Mouse (Mus musculus): ENCODE measurements around the gene Scd3. TPM values are rescaled to one million over a fixed set of nuclear protein-coding genes. Genes with fewer than 3 reads are reported as not detected.

Scd3 gene
- polyA plus RNA-seq, 1 experiment from 2014 or later = 6.6 TPM

GRCm38 (mm10) chr19:44192342-44192741 lies 10.7 kb upstream of the Scd3 start, which contains the start of gene Pkd2l1:
Pkd2l1 (minus strand) TSS chr19:44192442.
- 37% methylated on average over 3 of the region's 3 CpGs for WGBS
- no peak for ATAC-seq
- H3K27me3 ChIP-seq (replicated peaks; ENCODE audit: control insufficient read depth, insufficient read depth, low read length) = no peaks in the 10 kb centered on the region
- H3K4me3 ChIP-seq (ENCODE audit: low read length) = no peak within 1 kb of the TSS
- no peaks in the 10 kb centered on the region for H3K9me3 ChIP-seq (ENCODE audit: control insufficient read depth, low read length)
- H3K36me3 ChIP-seq (ENCODE audit: control insufficient read depth, insufficient read depth, low read length) = no peaks in the 10 kb centered on the region
- no peaks in the 10 kb centered on the region for H3K4me1 ChIP-seq (ENCODE audit: control insufficient read depth, insufficient read depth, low read depth, low read length)
- no peak within 1 kb of the TSS for H3K4me2 ChIP-seq (ENCODE audit: low read length)
- H3K9ac ChIP-seq (ENCODE audit: low read depth, low read length) = no peak within 1 kb of the TSS
- H3K27ac ChIP-seq (ENCODE audit: low read depth, low read length) = no peak within 1 kb of the TSS

DNA sequence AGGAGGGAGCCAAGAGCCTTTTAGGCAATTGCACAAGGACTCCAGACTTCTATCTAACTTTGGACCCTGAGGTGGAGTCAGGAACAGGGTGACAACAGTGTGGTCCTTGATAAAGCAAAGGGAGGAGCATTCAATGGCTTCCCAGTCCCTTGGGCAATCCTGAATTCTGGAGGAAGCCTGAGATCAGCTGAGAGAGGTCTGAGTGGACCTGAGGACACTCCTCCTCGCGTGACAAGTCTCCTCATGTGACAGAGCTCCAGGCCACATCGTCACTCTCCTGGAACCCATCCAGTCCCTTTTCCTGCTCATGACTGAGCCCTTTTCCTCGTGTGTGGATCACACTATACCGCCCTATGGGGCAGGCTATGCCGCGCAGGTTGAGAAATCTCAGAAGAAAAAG lies 9.2 kb upstream of the Scd3 start:
- no peaks in the 10 kb centered on the region for H3K27me3 ChIP-seq (replicated peaks; ENCODE audit: control insufficient read depth, insufficient read depth, low read length)
- ATAC-seq = no peak
- H3K4me1 ChIP-seq (ENCODE audit: control insufficient read depth, insufficient read depth, low read depth, low read length) = no peaks in the 10 kb centered on the region
- no peak overlapping the region for H3K9ac ChIP-seq (ENCODE audit: low read depth, low read length)
- H3K9me3 ChIP-seq (ENCODE audit: control insufficient read depth, low read length) = no peaks in the 10 kb centered on the region
- H3K36me3 ChIP-seq (ENCODE audit: control insufficient read depth, insufficient read depth, low read length) = no peaks in the 10 kb centered on the region
- H3K4me3 ChIP-seq (ENCODE audit: low read length) = no peak overlapping the region
- H3K4me2 ChIP-seq (ENCODE audit: low read length) = no peak overlapping the region
- no peak overlapping the region for H3K27ac ChIP-seq (ENCODE audit: low read depth, low read length)
- 86% methylated on average over 7 of the region's 7 CpGs for WGBS

DNA sequence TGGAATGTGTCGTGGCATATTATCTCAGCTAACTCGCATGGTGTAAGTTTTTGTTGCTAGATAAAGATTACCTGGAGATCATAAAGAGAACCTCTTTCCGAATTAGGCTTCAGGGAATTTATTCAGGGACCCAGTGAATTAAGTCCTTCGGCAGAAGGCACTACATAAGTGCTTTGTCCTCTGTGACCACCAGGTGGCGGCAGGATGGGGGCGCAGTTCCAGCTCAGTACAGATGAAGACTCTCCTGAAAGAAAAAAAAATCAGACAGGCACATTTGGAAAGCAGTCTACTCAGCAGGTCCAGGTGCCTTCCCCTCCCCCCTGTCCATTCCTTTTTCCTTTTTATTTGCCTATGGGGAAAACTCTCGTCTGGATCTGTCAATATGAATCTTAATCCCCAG lies 7.9 kb upstream of the Scd3 start:
- Histone ChIP-seq H3K36me3 (ENCODE audit: control insufficient read depth, insufficient read depth, low read length) (no peaks in the 10 kb centered on the region), H3K4me3 (ENCODE audit: low read length) (no peak overlapping the region), H3K27ac (ENCODE audit: low read depth, low read length) (no peak overlapping the region), H3K27me3 (replicated peaks; ENCODE audit: control insufficient read depth, insufficient read depth, low read length) (no peaks in the 10 kb centered on the region), H3K4me1 (ENCODE audit: control insufficient read depth, insufficient read depth, low read depth, low read length) (no peaks in the 10 kb centered on the region), H3K9ac (ENCODE audit: low read depth, low read length) (no peak overlapping the region), H3K4me2 (ENCODE audit: low read length) (no peak overlapping the region), H3K9me3 (ENCODE audit: control insufficient read depth, low read length) (no peaks in the 10 kb centered on the region)
- peak; percentile 79 for ATAC-seq
- WGBS = 6% methylated on average over 7 of the region's 7 CpGs

DNA sequence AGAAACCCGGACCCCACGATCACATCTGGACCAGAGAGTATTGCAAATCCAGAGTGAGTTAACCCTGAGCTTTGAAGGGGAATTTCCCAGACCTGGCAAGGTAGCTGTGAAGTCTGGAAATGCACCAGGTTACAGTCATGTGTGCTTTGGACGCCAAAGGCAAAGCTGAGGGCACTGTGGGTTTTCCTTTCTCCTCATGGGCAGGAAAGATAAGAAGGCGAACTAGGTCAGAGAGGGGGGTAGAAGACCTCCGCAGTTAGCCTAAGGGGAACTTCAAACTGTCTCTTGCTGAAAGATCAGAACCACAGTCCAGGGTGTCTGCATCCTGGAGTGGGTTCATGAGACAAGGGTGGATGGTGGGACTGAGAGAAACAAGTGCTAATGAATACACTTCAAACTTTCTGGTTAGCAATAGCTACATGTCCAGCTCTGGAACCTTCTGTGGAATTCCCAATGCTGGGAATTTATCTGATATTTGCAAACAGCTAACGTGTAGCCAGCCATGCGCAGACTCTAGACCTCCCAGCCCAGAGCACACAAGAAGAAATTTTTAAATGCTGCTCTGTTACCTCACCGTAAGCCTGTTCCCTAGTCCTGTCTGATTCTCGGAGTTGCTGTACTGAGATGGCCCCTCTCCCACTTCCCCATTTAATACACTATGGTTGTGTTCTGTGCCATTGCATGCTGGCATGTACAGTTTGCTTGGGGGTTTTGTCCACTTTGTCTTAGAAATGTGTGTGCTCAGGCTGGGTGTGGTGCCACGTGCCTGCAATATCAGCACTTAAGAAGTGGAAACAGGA lies 5.8 kb upstream of the Scd3 start:
- no peak overlapping the region for H3K4me3 ChIP-seq (ENCODE audit: low read length)
- no peak for ATAC-seq
- WGBS = 88% methylated on average over 10 of the region's 10 CpGs

DNA sequence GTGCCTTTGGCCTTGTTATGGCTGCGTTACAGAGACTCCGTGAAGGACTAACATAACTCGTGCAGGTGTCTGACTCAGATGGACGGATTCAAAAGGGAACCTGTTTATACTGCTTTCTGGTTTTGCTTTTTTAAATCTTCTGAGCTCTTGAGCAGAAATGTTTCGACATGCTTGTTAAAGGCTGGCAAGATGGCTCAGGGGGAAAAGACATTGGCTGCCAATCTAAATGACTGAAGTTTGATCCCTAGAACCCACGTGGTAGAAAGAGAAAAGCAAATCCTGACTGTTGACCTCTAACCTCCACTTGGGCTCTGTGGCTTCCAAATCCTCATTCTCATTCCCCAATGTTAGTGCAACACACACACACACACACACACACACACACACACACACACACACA lies 4.6 kb upstream of the Scd3 start:
- Histone ChIP-seq H3K4me3 (ENCODE audit: low read length) (no peak overlapping the region), H3K27me3 (replicated peaks; ENCODE audit: control insufficient read depth, insufficient read depth, low read length) (no peaks in the 10 kb centered on the region), H3K4me1 (ENCODE audit: control insufficient read depth, insufficient read depth, low read depth, low read length) (no peaks in the 10 kb centered on the region), H3K9ac (ENCODE audit: low read depth, low read length) (no peak overlapping the region), H3K4me2 (ENCODE audit: low read length) (no peak overlapping the region), H3K27ac (ENCODE audit: low read depth, low read length) (no peak overlapping the region), H3K9me3 (ENCODE audit: control insufficient read depth, low read length) (no peaks in the 10 kb centered on the region), H3K36me3 (ENCODE audit: control insufficient read depth, insufficient read depth, low read length) (no peaks in the 10 kb centered on the region)
- ATAC-seq = no peak
- 87% methylated on average over 6 of the region's 6 CpGs for WGBS

More for the DNA sequence above, 5.8 kb upstream of the Scd3 start:
- no peak overlapping the region for H3K27ac ChIP-seq (ENCODE audit: low read depth, low read length)
- H3K36me3 ChIP-seq (ENCODE audit: control insufficient read depth, insufficient read depth, low read length) = no peaks in the 10 kb centered on the region
- H3K9ac ChIP-seq (ENCODE audit: low read depth, low read length) = no peak overlapping the region
- H3K4me2 ChIP-seq (ENCODE audit: low read length) = no peak overlapping the region
- no peaks in the 10 kb centered on the region for H3K9me3 ChIP-seq (ENCODE audit: control insufficient read depth, low read length)
- no peaks in the 10 kb centered on the region for H3K4me1 ChIP-seq (ENCODE audit: control insufficient read depth, insufficient read depth, low read depth, low read length)
- no peaks in the 10 kb centered on the region for H3K27me3 ChIP-seq (replicated peaks; ENCODE audit: control insufficient read depth, insufficient read depth, low read length)

GRCm38 (mm10) chr19:44198964-44199363 lies 4.1 kb upstream of the Scd3 start:
- no peak for ATAC-seq
- WGBS = 66% methylated on average over 2 of the region's 2 CpGs
- H3K27me3 ChIP-seq (replicated peaks; ENCODE audit: control insufficient read depth, insufficient read depth, low read length) = no peaks in the 10 kb centered on the region
- no peak overlapping the region for H3K4me3 ChIP-seq (ENCODE audit: low read length)
- no peaks in the 10 kb centered on the region for H3K36me3 ChIP-seq (ENCODE audit: control insufficient read depth, insufficient read depth, low read length)
- no peak overlapping the region for H3K27ac ChIP-seq (ENCODE audit: low read depth, low read length)
- no peaks in the 10 kb centered on the region for H3K4me1 ChIP-seq (ENCODE audit: control insufficient read depth, insufficient read depth, low read depth, low read length)
- H3K4me2 ChIP-seq (ENCODE audit: low read length) = no peak overlapping the region
- H3K9me3 ChIP-seq (ENCODE audit: control insufficient read depth, low read length) = no peaks in the 10 kb centered on the region
- no peak overlapping the region for H3K9ac ChIP-seq (ENCODE audit: low read depth, low read length)

DNA sequence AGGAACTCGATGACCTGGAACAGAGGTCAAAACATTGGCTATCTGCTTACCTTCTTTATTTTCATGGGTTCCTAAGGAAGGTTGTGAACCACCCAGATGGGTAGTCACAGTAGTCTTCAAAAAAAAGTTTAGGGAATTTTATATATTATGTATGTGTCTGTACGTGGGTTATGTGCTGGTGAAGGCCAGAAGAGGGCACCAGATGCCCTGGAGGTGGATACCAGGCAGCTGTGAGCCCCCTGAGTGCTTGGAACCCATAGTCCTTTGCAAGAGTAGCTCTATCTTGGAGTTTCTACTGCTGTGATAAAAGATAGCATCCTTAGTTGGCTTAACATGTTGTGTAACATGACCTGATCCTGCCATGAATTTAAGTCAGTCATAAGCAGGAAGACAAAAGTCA lies 4.0 kb downstream of the Scd3 start:
- no peaks in the 10 kb centered on the region for H3K27me3 ChIP-seq (replicated peaks; ENCODE audit: control insufficient read depth, insufficient read depth, low read length)
- no peak overlapping the region for H3K27ac ChIP-seq (ENCODE audit: low read depth, low read length)
- H3K36me3 ChIP-seq (ENCODE audit: control insufficient read depth, insufficient read depth, low read length) = no peaks in the 10 kb centered on the region
- no peaks in the 10 kb centered on the region for H3K9me3 ChIP-seq (ENCODE audit: control insufficient read depth, low read length)
- no peak overlapping the region for H3K4me3 ChIP-seq (ENCODE audit: low read length)
- WGBS = 71% methylated on average over 2 of the region's 2 CpGs
- H3K4me2 ChIP-seq (ENCODE audit: low read length) = no peak overlapping the region
- no peak overlapping the region for H3K9ac ChIP-seq (ENCODE audit: low read depth, low read length)
- H3K4me1 ChIP-seq (ENCODE audit: control insufficient read depth, insufficient read depth, low read depth, low read length) = no peaks in the 10 kb centered on the region
- ATAC-seq = no peak

DNA sequence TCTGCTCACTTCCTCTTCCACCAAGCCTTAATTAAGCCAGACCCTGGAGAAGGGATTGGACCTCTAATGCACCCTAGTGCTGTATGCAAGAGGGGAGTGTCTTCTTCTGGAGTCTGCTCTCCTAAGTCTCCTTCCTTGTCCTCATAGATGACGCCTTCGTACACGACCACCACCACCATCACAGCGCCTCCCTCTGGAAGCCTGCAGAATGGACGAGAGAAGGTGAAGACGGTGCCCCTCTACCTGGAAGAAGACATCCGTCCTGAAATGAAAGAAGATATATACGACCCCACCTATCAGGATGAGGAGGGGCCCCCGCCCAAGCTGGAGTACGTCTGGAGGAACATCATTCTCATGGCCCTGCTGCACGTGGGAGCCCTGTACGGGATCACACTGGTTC lies 12.2 kb downstream of the Scd3 start:
- WGBS = 78% methylated on average over 12 of the region's 12 CpGs
- no peak overlapping the region for H3K4me2 ChIP-seq (ENCODE audit: low read length)
- no peaks in the 10 kb centered on the region for H3K9me3 ChIP-seq (ENCODE audit: control insufficient read depth, low read length)
- no peaks in the 10 kb centered on the region for H3K27me3 ChIP-seq (replicated peaks; ENCODE audit: control insufficient read depth, insufficient read depth, low read length)
- H3K9ac ChIP-seq (ENCODE audit: low read depth, low read length) = no peak overlapping the region
- H3K4me3 ChIP-seq (ENCODE audit: low read length) = no peak overlapping the region
- H3K4me1 ChIP-seq (ENCODE audit: control insufficient read depth, insufficient read depth, low read depth, low read length) = no peaks in the 10 kb centered on the region
- no peak for ATAC-seq
- no peaks in the 10 kb centered on the region for H3K36me3 ChIP-seq (ENCODE audit: control insufficient read depth, insufficient read depth, low read length)
- H3K27ac ChIP-seq (ENCODE audit: low read depth, low read length) = no peak overlapping the region

GRCm38 (mm10) chr19:44217958-44218525 lies 15.0 kb downstream of the Scd3 start:
- Histone ChIP-seq H3K27me3 (replicated peaks; ENCODE audit: control insufficient read depth, insufficient read depth, low read length) (no peaks in the 10 kb centered on the region), H3K4me3 (ENCODE audit: low read length) (no peak overlapping the region)

More at GRCm38 (mm10) chr19:44217958-44218525, 15.0 kb downstream of the Scd3 start:
- H3K4me2 ChIP-seq (ENCODE audit: low read length) = no peak overlapping the region
- ATAC-seq = no peak
- H3K9me3 ChIP-seq (ENCODE audit: control insufficient read depth, low read length) = no peaks in the 10 kb centered on the region
- no peaks in the 10 kb centered on the region for H3K4me1 ChIP-seq (ENCODE audit: control insufficient read depth, insufficient read depth, low read depth, low read length)
- H3K27ac ChIP-seq (ENCODE audit: low read depth, low read length) = no peak overlapping the region
- no peak overlapping the region for H3K9ac ChIP-seq (ENCODE audit: low read depth, low read length)
- 77% methylated on average over 3 of the region's 3 CpGs for WGBS
- no peaks in the 10 kb centered on the region for H3K36me3 ChIP-seq (ENCODE audit: control insufficient read depth, insufficient read depth, low read length)
